Mouse (Mus musculus) intestine, embryonic 16.5 days (tissue): ENCODE data around the gene Tssk6. TPM values are rescaled to one million over a fixed set of nuclear protein-coding genes. Genes with fewer than 3 reads are reported as not detected.
"Not testable (repeated sequence)": the region's sequence is repeated elsewhere in the genome, so short reads cannot be mapped to it uniquely, and the experiment has no call there.

Experiments
- ATAC-seq: fragments of 200-750 bp; cut with Nextera tagmentation; 2 replicates; pipeline ENCODE4 v1.8.0; 2017; ENCODE audit warnings: moderate TSS enrichment, moderate library complexity
- H3K27ac ChIP-seq: fragments of 300-500 bp; sonication (generic); 2 replicates; pipeline ENCODE4 v1.5.1; 2014; ENCODE audit warnings: mild to moderate bottlenecking, low read length
- H3K27me3 ChIP-seq: fragments of 300-500 bp; sonication (generic); replicated peaks from 2 replicates; pipeline ENCODE4 v1.6.1; 2014; ENCODE audit warnings: low read length, control low read depth, mixed read lengths; ENCODE audit not compliant: control insufficient read depth, insufficient read depth
- H3K36me3 ChIP-seq: fragments of 300-500 bp; sonication (generic); 2 replicates; pipeline ENCODE4 v1.6.1; 2014; ENCODE audit warnings: low read length, control low read depth; ENCODE audit not compliant: control insufficient read depth, insufficient read depth
- H3K4me1 ChIP-seq: fragments of 300-500 bp; sonication (generic); 2 replicates; pipeline ENCODE4 v1.6.1; 2014; ENCODE audit warnings: low read length, control low read depth, mixed read lengths; ENCODE audit not compliant: control insufficient read depth, insufficient read depth
- H3K4me2 ChIP-seq: fragments of 300-500 bp; sonication (generic); 2 replicates; pipeline ENCODE4 v1.6.1; 2014; ENCODE audit warnings: low read depth, low read length, control low read depth
- H3K4me3 ChIP-seq: fragments of 300-500 bp; sonication (generic); 2 replicates; pipeline ENCODE4 v1.5.1; 2014; ENCODE audit warnings: mild to moderate bottlenecking, low read length
- H3K9ac ChIP-seq: fragments of 300-500 bp; sonication (generic); 2 replicates; pipeline ENCODE4 v1.6.1; 2014; ENCODE audit warnings: low read depth, low read length
- H3K9me3 ChIP-seq: fragments of 300-500 bp; sonication (generic); 2 replicates; pipeline ENCODE4 v1.6.1; 2016; ENCODE audit warnings: low read length, control low read depth; ENCODE audit not compliant: control insufficient read depth
- WGBS: fragments of 180-500 bp; shearing (Covaris S2); extraction: QIAGEN DNeasy Blood & Tissue Kit; methylation state at CpG from one replicate; pipeline ENCODE4 v1.1.7; 2014; 5-methylcytosine and 5-hydroxymethylcytosine counted together
- polyA plus RNA-seq: library from polyadenylated mRNA; unstranded; fragments of >200 nt; fragmentation: Nextera tagmentation; extraction: Ambion mirVana; gene quantifications from 2 replicates; pipeline ENCODE4 v1.2.1, GENCODE M21; 2015

Gene Tssk6
- polyA plus RNA-seq, 1 experiment from 2014 or later, result 2.8 TPM

GRCm38 (mm10) chr8:69940386-69940785 is 38.4 kb downstream of the Tssk6 start:
- H3K4me1 ChIP-seq, result peaks cover 45% of the 10 kb centered on the region
- no peak overlapping the region for H3K4me2 ChIP-seq
- H3K4me3 ChIP-seq, result no peak overlapping the region
- peaks cover 4% of the 10 kb centered on the region; the same call in 1 of the 2 replicates for H3K36me3 ChIP-seq
- H3K9me3 ChIP-seq, result no peaks in the 10 kb centered on the region
- no peaks in the 10 kb centered on the region for H3K27me3 ChIP-seq
- 93% methylated on average over 2 of the region's 2 CpGs for WGBS
- no peak overlapping the region for H3K9ac ChIP-seq
- no peak overlapping the region for H3K27ac ChIP-seq
- no peak for ATAC-seq

GRCm38 (mm10) chr8:69942495-69942894 is 40.5 kb downstream of the Tssk6 start:
- WGBS, result 88% methylated on average over 2 of the region's 3 CpGs
- H3K4me2 ChIP-seq, H3K27me3 ChIP-seq, ATAC-seq, H3K9me3 ChIP-seq, H3K4me3 ChIP-seq, H3K36me3 ChIP-seq, H3K27ac ChIP-seq, H3K9ac ChIP-seq: not testable (repeated sequence)
- H3K4me1 ChIP-seq, result peaks cover 26% of the 10 kb centered on the region

GRCm38 (mm10) chr8:69950300-69950699 is 48.3 kb downstream of the Tssk6 start:
- Histone ChIP-seq H3K4me2 (no peak overlapping the region), H3K9me3 (no peaks in the 10 kb centered on the region), H3K4me1 (peaks cover 4% of the 10 kb centered on the region; the same call in 1 of the 2 replicates), H3K27me3 (no peaks in the 10 kb centered on the region), H3K27ac (peak overlapping the region; percentile 54), H3K36me3 (no peaks in the 10 kb centered on the region), H3K4me3 (no peak overlapping the region), H3K9ac (no peak overlapping the region)
- WGBS, result 83% methylated on average over 2 of the region's 2 CpGs
- peak; percentile 81 for ATAC-seq

Other genes with a start within 250 kb of the Tssk6 start
- 0.84 and 1.2 TPM in 2 replicates for gene Zfp964, start 247.7 kb upstream of the Tssk6 start, polyA plus RNA-seq
- 21.6 and 23.2 TPM in 2 replicates for gene Zfp869, start 191.5 kb upstream of the Tssk6 start, polyA plus RNA-seq
- 4.9 and 6.2 TPM in 2 replicates for gene Zfp963, start 152.2 kb upstream of the Tssk6 start, polyA plus RNA-seq
- gene Gm20422, start 127.3 kb upstream of the Tssk6 start, polyA plus RNA-seq, result 0.54 TPM in 1 of 2 replicates, not detected in the other
- gene Atp13a1, start 111.0 kb upstream of the Tssk6 start, polyA plus RNA-seq, result 50.0 and 53.7 TPM in 2 replicates
- 15.6 and 16.7 TPM in 2 replicates for gene Zfp866, start 111.0 kb upstream of the Tssk6 start, polyA plus RNA-seq
- 8.2 and 13.5 TPM in 2 replicates for gene Gmip, start 93.5 kb upstream of the Tssk6 start, polyA plus RNA-seq
- 0.26 and 0.32 TPM in 2 replicates for gene Lpar2, start 79.8 kb upstream of the Tssk6 start, polyA plus RNA-seq
- 2.7 and 2.9 TPM in 2 replicates for gene Pbx4, start 69.7 kb upstream of the Tssk6 start, polyA plus RNA-seq
- 0.51 and 0.53 TPM in 2 replicates for gene Cilp2, start 14.5 kb upstream of the Tssk6 start, polyA plus RNA-seq
- gene Ndufa13, start 374 bp downstream of the Tssk6 start, polyA plus RNA-seq, result 233 and 243 TPM in 2 replicates
- 3.2 and 3.8 TPM in 2 replicates for gene Yjefn3, start 528 bp downstream of the Tssk6 start, polyA plus RNA-seq
- gene Gatad2a, start 94.2 kb downstream of the Tssk6 start, polyA plus RNA-seq, result 36.0 and 38.9 TPM in 2 replicates
- 44.4 and 45.5 TPM in 2 replicates for gene Mau2, start 140.6 kb downstream of the Tssk6 start, polyA plus RNA-seq
- gene Sugp1, start 140.6 kb downstream of the Tssk6 start, polyA plus RNA-seq, result 33.0 and 37.0 TPM in 2 replicates
- 106 and 152 TPM in 2 replicates for gene Tm6sf2, start 170.7 kb downstream of the Tssk6 start, polyA plus RNA-seq
- 0.10 and 0.11 TPM in 2 replicates for gene Hapln4, start 181.3 kb downstream of the Tssk6 start, polyA plus RNA-seq
- gene Ncan, start 218.7 kb downstream of the Tssk6 start, polyA plus RNA-seq, result 0.89 and 0.98 TPM in 2 replicates
- gene Nr2c2ap, start 229.1 kb downstream of the Tssk6 start, polyA plus RNA-seq, result 50.7 and 51.7 TPM in 2 replicates
- gene Rfxank, start 237.0 kb downstream of the Tssk6 start, polyA plus RNA-seq, result 12.6 and 15.3 TPM in 2 replicates
- gene Borcs8, start 237.3 kb downstream of the Tssk6 start, polyA plus RNA-seq, result 38.4 and 42.4 TPM in 2 replicates
- gene Mef2b, start 237.5 kb downstream of the Tssk6 start, polyA plus RNA-seq, result 0.11 and 0.23 TPM in 2 replicates